Mouse (Mus musculus): ENCODE data around the gene Mrpl17. TPM values are rescaled to one million over a fixed set of nuclear protein-coding genes. Genes with fewer than 3 reads are reported as not detected.

The Mrpl17 gene
- polyA plus RNA-seq, 1 experiment: 37.5 TPM

DNA sequence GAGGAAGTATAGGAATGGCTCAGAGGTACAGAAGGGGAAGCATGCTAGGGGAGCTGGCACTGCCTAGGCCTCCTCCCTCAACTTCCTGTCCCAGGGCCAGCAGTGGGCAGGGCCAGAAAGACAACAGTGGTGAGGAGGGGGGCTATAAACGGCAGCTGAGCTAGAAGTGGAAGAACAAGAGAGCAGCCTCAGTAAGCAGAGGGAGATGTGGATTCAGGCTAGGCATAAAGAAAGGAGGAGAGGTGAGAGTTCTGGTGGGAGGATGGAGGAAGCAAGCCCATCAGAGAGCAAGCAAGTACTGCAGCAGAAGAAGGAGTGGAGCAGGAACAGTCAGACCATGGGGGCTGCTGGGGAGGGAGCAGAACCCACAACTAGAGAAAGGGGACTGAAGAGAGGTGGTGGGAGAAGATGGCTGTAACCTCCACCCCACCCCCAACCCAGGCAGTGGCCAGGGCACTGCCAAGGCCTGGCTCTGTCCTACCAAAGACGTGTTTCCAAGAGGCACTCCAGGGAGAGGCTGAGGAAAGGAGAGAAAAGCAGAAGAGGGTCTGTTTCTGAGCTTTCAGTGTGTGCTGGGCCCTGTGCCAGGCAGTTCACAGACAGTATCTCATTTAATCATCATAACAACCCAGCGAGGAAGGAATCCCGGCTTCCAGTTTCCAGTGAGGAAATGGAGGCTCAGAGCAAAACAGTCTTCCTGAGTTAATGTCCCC is 32.2 kb downstream of the Mrpl17 start:
- Histone ChIP-seq H3K27ac (ENCODE audit: control insufficient read depth, insufficient read depth, low read depth, low read length, poor library complexity) (no peak overlapping the region; the same call in 1 of the 2 replicates), H3K4me1 (ENCODE audit: control insufficient read depth, insufficient read depth, low read length) (peaks cover 6% of the 10 kb centered on the region; the same call in 1 of the 2 replicates), H3K4me3 (replicated peaks; ENCODE audit: control insufficient read depth, low read depth, low read length) (no peak overlapping the region)
- TF ChIP-seq POLR2A (IDR thresholded peaks at IDR 0.05; ENCODE audit: borderline replicate concordance, control insufficient read depth, low read depth, low read length): no peak
- no peak for TF ChIP-seq CTCF (IDR thresholded peaks at IDR 0.05; ENCODE audit: control insufficient read depth, insufficient read depth, low read length)
- 14% methylated on average over 4 of the region's 4 CpGs for WGBS

DNA sequence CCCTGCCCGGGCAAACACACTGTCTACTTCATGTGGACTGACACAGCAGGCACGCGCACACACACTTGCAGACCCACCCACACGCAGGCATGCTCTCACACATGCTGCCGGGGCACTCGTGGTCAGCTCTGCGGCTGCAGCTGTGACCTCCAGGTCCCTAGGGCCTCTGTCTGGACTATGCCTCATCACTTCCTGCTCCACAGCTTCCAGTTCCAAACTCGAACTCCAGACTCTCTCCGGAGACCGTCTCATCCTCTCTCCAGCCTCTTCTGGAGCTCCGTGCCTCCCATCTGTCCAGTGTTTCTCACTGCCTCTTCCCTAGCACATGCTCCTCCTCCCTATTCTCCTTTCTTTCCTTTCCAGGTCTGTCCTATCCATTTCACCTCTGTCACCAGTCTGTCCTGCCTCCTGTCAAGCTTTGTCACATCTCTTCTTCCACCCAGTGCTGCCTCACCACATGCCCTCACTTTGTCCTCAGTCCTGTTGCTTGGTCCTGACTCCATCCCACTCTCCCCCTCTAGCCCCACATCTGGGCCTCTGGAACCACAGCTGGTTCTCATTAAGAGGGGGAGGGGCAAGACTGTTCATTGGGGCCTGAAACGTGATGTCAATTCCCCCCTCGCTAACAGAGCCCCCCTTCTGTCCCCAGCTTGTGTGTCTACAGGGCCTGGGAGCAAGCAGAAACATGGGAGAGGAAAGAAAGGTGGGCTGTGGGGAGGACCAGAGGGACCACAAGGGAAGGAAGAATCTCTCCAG is 32.9 kb downstream of the Mrpl17 start:
- TF ChIP-seq POLR2A (IDR thresholded peaks at IDR 0.05; ENCODE audit: borderline replicate concordance, control insufficient read depth, low read depth, low read length): no peak
- TF ChIP-seq CTCF (IDR thresholded peaks at IDR 0.05; ENCODE audit: control insufficient read depth, insufficient read depth, low read length): no peak
- H3K27ac ChIP-seq (ENCODE audit: control insufficient read depth, insufficient read depth, low read depth, low read length, poor library complexity): no peak overlapping the region; the same call in 1 of the 2 replicates

DNA sequence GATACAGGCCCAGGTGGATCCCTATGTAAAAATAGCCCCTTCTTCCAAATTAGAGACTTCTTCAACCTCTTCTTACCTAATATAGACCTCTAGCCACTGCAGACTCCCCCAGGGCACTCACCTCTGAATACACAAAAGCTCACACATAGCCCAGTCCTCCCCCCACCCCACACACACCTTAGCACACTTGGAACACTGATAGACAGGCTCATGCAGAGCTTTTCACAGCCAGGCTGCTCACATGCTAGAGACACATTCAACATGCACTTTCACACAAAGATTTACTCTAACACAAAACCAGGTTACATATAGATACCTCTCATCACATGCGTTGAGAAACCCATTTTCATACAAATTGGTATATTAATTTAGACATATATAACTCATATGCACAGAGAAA is 33.6 kb downstream of the Mrpl17 start:
- H3K27ac ChIP-seq (ENCODE audit: control insufficient read depth, insufficient read depth, low read depth, low read length, poor library complexity): no peak overlapping the region
- peaks cover 6% of the 10 kb centered on the region; the same call in 1 of the 2 replicates for H3K4me1 ChIP-seq (ENCODE audit: control insufficient read depth, insufficient read depth, low read length)
- WGBS: 90% methylated on average over 1 of the region's 1 CpGs
- TF ChIP-seq CTCF (IDR thresholded peaks at IDR 0.05; ENCODE audit: control insufficient read depth, insufficient read depth, low read length) (no peak), POLR2A (IDR thresholded peaks at IDR 0.05; ENCODE audit: borderline replicate concordance, control insufficient read depth, low read depth, low read length) (no peak)
- H3K4me3 ChIP-seq (replicated peaks; ENCODE audit: control insufficient read depth, low read depth, low read length): no peak overlapping the region

More for the DNA sequence above, 32.9 kb downstream of the Mrpl17 start:
- Histone ChIP-seq H3K4me1 (ENCODE audit: control insufficient read depth, insufficient read depth, low read length) (peaks cover 6% of the 10 kb centered on the region; the same call in 1 of the 2 replicates), H3K4me3 (replicated peaks; ENCODE audit: control insufficient read depth, low read depth, low read length) (no peak overlapping the region)
- WGBS: 18% methylated on average over 13 of the region's 13 CpGs

DNA sequence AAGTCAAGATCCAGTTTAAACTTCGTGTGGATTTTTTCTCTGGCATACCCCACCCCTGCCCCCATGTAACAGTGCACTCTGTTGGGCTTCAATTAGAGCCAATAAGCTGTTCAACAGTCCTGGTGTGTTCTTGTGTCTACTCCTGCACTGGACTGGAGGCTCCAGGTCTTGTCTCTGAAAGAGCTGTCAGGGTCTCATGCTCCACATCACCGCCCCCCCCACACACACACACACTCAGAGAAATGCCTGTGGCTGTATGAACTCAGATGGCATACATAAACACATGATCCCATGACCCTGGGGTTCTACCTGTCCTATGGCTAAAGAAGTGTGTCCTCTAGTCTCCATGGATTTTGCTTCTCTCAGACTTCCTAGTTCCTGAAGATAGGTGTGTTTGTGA is 34.9 kb downstream of the Mrpl17 start:
- H3K27ac ChIP-seq (ENCODE audit: control insufficient read depth, insufficient read depth, low read depth, low read length, poor library complexity): no peak overlapping the region
- H3K4me3 ChIP-seq (replicated peaks; ENCODE audit: control insufficient read depth, low read depth, low read length): no peak overlapping the region
- TF ChIP-seq CTCF (IDR thresholded peaks at IDR 0.05; ENCODE audit: control insufficient read depth, insufficient read depth, low read length) (no peak), POLR2A (IDR thresholded peaks at IDR 0.05; ENCODE audit: borderline replicate concordance, control insufficient read depth, low read depth, low read length) (no peak)
- H3K4me1 ChIP-seq (ENCODE audit: control insufficient read depth, insufficient read depth, low read length): peaks cover 6% of the 10 kb centered on the region; the same call in 1 of the 2 replicates
- 84% methylated on average over 2 of the region's 2 CpGs for WGBS

DNA sequence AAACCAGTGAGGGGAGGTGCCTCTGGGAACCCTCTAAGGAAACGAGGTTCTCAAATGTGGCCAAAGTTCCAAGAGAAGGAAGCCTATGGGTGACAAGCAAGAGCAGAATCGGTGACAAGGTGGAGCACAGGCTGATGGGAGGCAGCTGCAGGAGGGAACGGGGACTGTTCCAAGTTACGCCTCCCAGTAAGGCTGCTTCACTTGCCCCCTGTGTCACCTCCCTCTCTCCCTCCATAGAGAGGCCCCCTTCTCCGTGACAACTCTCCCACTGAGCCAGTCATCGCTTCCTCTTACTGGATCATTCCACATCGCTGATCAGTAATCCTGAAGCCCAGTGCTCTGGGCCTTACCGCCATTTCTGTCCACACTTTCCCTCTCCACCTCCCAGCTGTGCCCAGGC is 36.2 kb downstream of the Mrpl17 start:
- no peak overlapping the region for H3K27ac ChIP-seq (ENCODE audit: control insufficient read depth, insufficient read depth, low read depth, low read length, poor library complexity)
- H3K4me3 ChIP-seq (replicated peaks; ENCODE audit: control insufficient read depth, low read depth, low read length): no peak overlapping the region
- 73% methylated on average over 8 of the region's 8 CpGs for WGBS
- TF ChIP-seq POLR2A (IDR thresholded peaks at IDR 0.05; ENCODE audit: borderline replicate concordance, control insufficient read depth, low read depth, low read length) (no peak), CTCF (IDR thresholded peaks at IDR 0.05; ENCODE audit: control insufficient read depth, insufficient read depth, low read length) (no peak)
- H3K4me1 ChIP-seq (ENCODE audit: control insufficient read depth, insufficient read depth, low read length): peaks cover 6% of the 10 kb centered on the region; the same call in 1 of the 2 replicates

DNA sequence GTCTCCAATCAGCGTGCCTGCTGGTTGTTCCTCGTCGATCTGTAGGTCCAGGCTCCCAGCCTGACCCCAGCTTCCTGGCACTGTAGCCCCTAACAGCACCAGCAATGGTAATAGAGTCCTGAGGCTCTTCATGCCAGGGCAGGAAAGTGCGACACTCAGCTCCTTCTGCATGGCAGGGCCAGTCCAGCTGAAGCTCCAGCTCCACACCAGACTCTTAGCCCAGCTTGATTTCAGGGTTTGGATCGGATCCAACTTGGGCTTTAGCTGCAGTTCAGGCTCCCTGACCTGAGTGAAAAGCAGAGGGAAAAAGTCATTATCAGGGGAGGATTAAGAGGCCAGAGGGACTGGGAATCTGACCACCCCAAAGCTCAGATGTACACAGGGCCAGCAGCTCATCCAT is 37.9 kb downstream of the Mrpl17 start:
- peaks cover 5% of the 10 kb centered on the region; the same call in 1 of the 2 replicates for H3K4me1 ChIP-seq (ENCODE audit: control insufficient read depth, insufficient read depth, low read length)
- H3K27ac ChIP-seq (ENCODE audit: control insufficient read depth, insufficient read depth, low read depth, low read length, poor library complexity): no peak overlapping the region
- TF ChIP-seq CTCF (IDR thresholded peaks at IDR 0.05; ENCODE audit: control insufficient read depth, insufficient read depth, low read length) (no peak), POLR2A (IDR thresholded peaks at IDR 0.05; ENCODE audit: borderline replicate concordance, control insufficient read depth, low read depth, low read length) (no peak)
- no peak overlapping the region for H3K4me3 ChIP-seq (replicated peaks; ENCODE audit: control insufficient read depth, low read depth, low read length)
- 88% methylated on average over 5 of the region's 5 CpGs for WGBS

DNA sequence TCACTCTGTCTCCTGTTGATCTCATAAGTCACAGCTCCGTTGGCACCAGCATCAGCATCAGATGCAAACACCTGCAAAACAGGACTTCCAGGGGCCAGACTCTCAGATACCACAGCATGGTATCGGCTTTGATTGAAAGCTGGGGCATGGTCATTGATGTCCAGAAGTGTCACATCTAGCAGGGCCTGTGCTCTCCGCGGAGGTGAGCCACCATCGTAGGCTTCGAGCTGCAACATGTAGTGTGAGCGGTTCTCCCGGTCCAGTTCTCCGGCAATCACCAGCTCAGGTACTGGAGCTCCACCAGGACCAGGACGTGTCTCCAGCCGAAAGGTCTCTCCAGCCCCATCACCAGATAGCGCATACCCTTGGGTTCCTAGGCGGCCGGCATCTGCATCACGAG is 38.6 kb downstream of the Mrpl17 start:
- H3K27ac ChIP-seq (ENCODE audit: control insufficient read depth, insufficient read depth, low read depth, low read length, poor library complexity): no peak overlapping the region
- 90% methylated on average over 15 of the region's 15 CpGs for WGBS
- TF ChIP-seq POLR2A (IDR thresholded peaks at IDR 0.05; ENCODE audit: borderline replicate concordance, control insufficient read depth, low read depth, low read length) (no peak), CTCF (IDR thresholded peaks at IDR 0.05; ENCODE audit: control insufficient read depth, insufficient read depth, low read length) (no peak)
- H3K4me3 ChIP-seq (replicated peaks; ENCODE audit: control insufficient read depth, low read depth, low read length): no peak overlapping the region
- H3K4me1 ChIP-seq (ENCODE audit: control insufficient read depth, insufficient read depth, low read length): no peaks in the 10 kb centered on the region

DNA sequence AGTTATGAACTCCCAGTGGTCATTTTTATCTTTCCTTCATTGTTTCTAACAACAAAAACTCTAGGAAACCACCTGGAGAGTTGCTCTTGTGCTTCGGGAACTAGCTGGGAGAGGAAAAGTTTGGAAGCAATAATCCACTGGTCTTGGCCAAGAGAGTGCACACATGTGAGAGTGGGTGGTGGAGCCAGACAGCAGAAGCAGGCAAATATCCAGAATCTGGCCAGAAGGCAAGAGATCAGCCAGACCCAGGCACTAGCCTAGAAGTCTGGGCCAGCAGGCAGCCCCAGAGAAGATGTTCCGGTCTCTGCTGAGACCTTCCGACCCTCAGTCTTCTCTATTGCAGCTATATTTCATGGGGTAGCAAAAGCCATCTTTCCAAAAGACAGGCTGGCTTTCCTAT is 40.9 kb downstream of the Mrpl17 start:
- Histone ChIP-seq H3K27ac (ENCODE audit: control insufficient read depth, insufficient read depth, low read depth, low read length, poor library complexity) (no peak overlapping the region), H3K4me3 (replicated peaks; ENCODE audit: control insufficient read depth, low read depth, low read length) (no peak overlapping the region), H3K4me1 (ENCODE audit: control insufficient read depth, insufficient read depth, low read length) (no peaks in the 10 kb centered on the region)
- WGBS: 89% methylated on average over 3 of the region's 3 CpGs
- no peak for TF ChIP-seq POLR2A (IDR thresholded peaks at IDR 0.05; ENCODE audit: borderline replicate concordance, control insufficient read depth, low read depth, low read length)
- no peak for TF ChIP-seq CTCF (IDR thresholded peaks at IDR 0.05; ENCODE audit: control insufficient read depth, insufficient read depth, low read length)
